Mouse (Mus musculus) cortical plate, adult 2 months (tissue): ENCODE results near the gene Tmed8. TPM values are rescaled to one million over a fixed set of nuclear protein-coding genes. Genes with fewer than 3 reads are reported as not detected.
A peak's percentile ranks its signal among the peaks of the same experiment; 100 is the strongest.
"Not testable (repeated sequence)": the region's sequence is repeated elsewhere in the genome, so short reads cannot be mapped to it uniquely, and the experiment has no call there.

Experiments
- H3K27ac ChIP-seq: fragments of 200-500 bp; 2 replicates; pipeline ENCODE4 v1.5.1; 2012; ENCODE audit warnings: low read length, control low read depth, inconsistent platforms; ENCODE audit not compliant: insufficient read depth
- H3K4me1 ChIP-seq: fragments of 200-500 bp; 2 replicates; pipeline ENCODE4 v1.6.1; 2011; ENCODE audit warnings: low read length; ENCODE audit not compliant: control insufficient read depth, insufficient read depth
- H3K4me3 ChIP-seq: fragments of 200-500 bp; 2 replicates; pipeline ENCODE4 v1.5.1; 2011; ENCODE audit warnings: mild to moderate bottlenecking, low read length, control low read depth; ENCODE audit not compliant: insufficient read depth
- CTCF ChIP-seq: fragments of 200-500 bp; IDR thresholded peaks from 2 replicates; pipeline ENCODE4 v1.5.1; 2011; ENCODE audit warnings: mild to moderate bottlenecking, control low read depth, low read length; ENCODE audit not compliant: insufficient read depth; ENCODE audit errors: extremely low read depth
- POLR2A ChIP-seq: fragments of 200-500 bp; IDR thresholded peaks from 2 replicates; pipeline ENCODE4 v1.6.1; 2011; ENCODE audit warnings: mild to moderate bottlenecking, low read length, control low read depth; ENCODE audit not compliant: insufficient read depth; ENCODE audit errors: extremely low read depth
- polyA plus RNA-seq: library from polyadenylated mRNA; depleted of rRNA; stranded (reverse); fragments of >200 nt; gene quantifications from 2 replicates; pipeline ENCODE4 v1.2.3, GENCODE M21; 2012

The Tmed8 gene
- polyA plus RNA-seq, 1 experiment, result 20.5 TPM

DNA sequence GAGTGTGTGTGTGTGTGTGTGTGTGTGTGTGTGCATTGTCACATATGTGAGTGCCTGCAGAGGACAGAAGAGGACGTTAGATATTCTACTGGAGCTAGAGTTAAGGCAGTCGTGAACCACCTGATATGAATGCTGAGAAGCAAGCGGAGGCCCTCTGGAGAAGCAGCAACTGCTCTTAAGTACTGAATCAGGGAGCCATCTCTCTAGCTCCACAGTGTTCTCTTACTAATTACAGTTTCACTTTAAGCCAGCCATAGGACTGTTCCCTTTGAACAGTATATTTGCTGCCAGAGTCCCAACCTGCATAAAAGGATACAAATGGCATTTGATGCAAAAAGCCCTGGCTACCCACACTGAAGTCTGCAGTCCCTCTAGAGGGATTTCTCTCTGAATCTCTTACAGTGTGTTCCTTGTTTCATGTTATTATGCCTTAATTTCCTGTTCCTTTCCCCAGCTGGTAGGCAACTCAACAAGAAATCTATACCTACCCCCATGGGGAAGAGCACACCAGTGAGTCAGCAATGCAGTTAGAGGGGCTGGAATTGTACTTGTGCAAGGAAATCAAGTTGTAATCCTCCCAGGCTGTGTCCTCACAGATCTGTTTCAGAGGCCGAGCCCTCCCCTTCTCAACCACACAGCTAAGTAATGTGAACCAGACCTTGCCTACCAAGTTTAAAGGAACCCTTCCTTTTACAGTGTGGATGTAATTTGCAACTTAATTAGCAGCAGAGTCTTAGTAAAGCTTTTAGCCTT is 24.9 kb downstream of the Tmed8 start:
- no peak overlapping the region for H3K4me3 ChIP-seq
- H3K4me1 ChIP-seq, result peaks cover 1% of the 10 kb centered on the region; the same call in 1 of the 2 replicates
- H3K27ac ChIP-seq, result no peak overlapping the region
- no peak for TF ChIP-seq CTCF
- TF ChIP-seq POLR2A, result no peak

DNA sequence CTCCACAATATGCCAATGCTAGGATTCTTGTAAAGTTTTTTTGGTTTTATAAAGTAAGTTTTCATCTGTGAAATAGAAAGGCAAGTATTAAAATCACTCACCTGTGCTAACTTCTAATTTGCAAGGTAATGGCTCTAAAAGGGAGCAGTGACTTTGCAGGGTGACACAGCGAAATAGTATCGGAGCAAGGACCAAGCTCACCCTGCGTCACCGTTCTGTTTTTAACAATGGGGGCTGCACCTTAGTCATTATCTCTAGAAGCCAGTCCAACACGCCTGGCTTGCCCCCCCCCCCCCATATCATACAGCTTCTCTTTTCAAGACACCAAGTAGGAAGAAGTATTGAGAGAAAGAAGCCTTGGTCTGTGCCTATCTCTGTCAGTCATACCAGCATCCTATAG is 39.4 kb downstream of the Tmed8 start:
- TF ChIP-seq POLR2A, result no peak
- no peak for TF ChIP-seq CTCF
- Histone ChIP-seq H3K4me3 (no peak overlapping the region), H3K27ac (no peak overlapping the region), H3K4me1 (no peaks in the 10 kb centered on the region)

DNA sequence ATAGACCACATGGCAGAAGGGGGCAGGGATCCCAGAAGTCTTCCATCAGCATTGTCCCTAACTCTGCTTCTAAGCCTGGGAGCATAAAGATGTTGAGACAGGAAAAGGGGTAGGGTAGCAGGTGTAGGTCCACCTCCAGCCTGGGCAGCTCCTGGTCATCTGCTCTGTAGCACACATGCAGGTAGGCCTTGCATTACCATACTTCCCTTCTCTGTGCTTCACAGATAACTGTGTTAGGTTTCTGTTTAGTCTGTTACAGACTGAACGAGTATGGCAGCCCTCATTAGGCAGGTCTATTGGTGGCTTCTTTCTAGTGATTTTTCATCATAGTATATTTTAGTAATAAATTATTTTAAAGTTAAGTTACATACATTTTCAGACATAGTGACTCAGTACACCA is 39.9 kb downstream of the Tmed8 start:
- TF ChIP-seq POLR2A (no peak), CTCF (no peak)
- Histone ChIP-seq H3K27ac (no peak overlapping the region), H3K4me1 (no peaks in the 10 kb centered on the region), H3K4me3 (no peak overlapping the region)

GRCm38 (mm10) chr12:87158099-87158498 is 42.2 kb downstream of the Tmed8 start:
- Histone ChIP-seq H3K4me1 (no peaks in the 10 kb centered on the region), H3K27ac (no peak overlapping the region), H3K4me3 (no peak overlapping the region)
- TF ChIP-seq CTCF (no peak), POLR2A (no peak)

DNA sequence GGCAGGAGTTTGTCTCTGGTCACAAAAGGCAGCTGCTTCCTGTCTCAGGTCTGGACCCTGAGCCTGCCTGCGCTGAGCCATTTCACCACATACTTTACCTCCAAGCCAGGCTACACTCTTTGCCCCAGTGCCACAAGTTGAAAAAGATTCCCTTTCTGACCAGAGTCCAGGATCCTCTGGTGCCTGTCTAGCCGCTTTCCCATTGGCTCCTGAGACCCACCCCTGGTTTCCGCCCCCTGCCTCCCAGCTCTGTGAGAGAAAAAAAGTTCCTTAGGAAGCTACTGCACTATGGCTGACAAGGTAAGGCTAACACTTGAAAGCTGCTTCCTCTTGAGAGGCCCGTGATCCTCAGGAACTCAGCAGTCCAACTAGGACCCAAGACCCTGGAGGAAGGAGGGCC is 42.9 kb downstream of the Tmed8 start:
- TF ChIP-seq CTCF (no peak), POLR2A (no peak)
- Histone ChIP-seq H3K4me3 (no peak overlapping the region), H3K27ac (no peak overlapping the region), H3K4me1 (no peaks in the 10 kb centered on the region)

DNA sequence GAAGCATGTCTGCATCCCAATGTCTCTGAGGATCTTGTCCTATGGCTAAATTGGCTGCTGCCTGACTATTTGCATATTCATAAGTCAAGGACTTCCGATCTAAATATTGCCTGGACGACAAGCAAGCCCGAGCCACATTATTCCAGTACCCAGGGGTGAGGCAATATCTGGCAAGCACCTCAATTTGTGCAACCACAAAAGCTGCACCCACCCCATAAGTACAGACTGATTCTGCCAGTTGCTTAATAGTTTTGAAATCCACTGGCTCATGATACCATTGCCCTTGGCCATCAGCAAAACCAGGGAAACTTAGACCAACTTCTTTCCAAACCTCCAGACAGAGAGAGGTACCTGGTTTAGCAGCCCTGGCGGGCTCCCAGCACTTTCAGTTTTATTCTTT is 45.8 kb downstream of the Tmed8 start:
- not testable (repeated sequence) for H3K4me1 ChIP-seq, H3K27ac ChIP-seq, H3K4me3 ChIP-seq

DNA sequence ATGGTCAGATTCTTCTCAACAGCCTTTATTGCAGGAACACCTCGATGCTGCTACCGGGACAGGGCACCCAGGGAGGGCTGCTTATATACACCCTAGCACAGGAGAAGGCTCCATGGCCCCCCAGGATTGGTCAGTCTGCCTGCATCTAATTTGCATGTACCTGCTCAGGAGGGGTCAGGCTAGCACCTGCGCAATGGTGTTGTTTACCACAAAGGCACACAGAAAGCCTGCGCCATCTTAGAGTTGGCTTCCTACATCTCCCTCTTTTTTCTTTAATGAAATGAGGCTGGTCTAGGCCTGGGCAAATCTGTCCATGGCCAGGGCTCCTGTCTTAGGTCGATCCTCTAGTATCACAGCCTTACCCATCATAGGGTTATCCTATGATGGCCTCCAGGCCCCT is 50.8 kb downstream of the Tmed8 start:
- no peak overlapping the region for H3K27ac ChIP-seq
- peaks cover 2% of the 10 kb centered on the region; the same call in 1 of the 2 replicates for H3K4me1 ChIP-seq
- TF ChIP-seq POLR2A, result no peak
- no peak overlapping the region for H3K4me3 ChIP-seq

- TF ChIP-seq CTCF (no peak), POLR2A (no peak)
Observed at GRCm38 (mm10) chr12:87148136-87148535, 52.1 kb downstream of the Tmed8 start.

GRCm38 (mm10) chr12:87147395-87148089 is 52.7 kb downstream of the Tmed8 start, which contains the start of gene Pomt2:
Gene Pomt2 (minus strand): TSS chr12:87147968.
- peak within 1 kb of the TSS; percentile 70 for H3K4me3 ChIP-seq
- peak within 1 kb of the TSS; percentile 91 for H3K27ac ChIP-seq
- 0 out of 2 replicates have a peak, but pooled peaks have one; percentile 44 for TF ChIP-seq POLR2A
- no peak for TF ChIP-seq CTCF
- H3K4me1 ChIP-seq, result peaks cover 2% of the 10 kb centered on the region; the same call in 1 of the 2 replicates

More at GRCm38 (mm10) chr12:87148136-87148535, 52.1 kb downstream of the Tmed8 start:
- Histone ChIP-seq H3K4me3 (peak overlapping the region; percentile 70), H3K4me1 (peaks cover 2% of the 10 kb centered on the region; the same call in 1 of the 2 replicates), H3K27ac (peak overlapping the region; percentile 26)

DNA sequence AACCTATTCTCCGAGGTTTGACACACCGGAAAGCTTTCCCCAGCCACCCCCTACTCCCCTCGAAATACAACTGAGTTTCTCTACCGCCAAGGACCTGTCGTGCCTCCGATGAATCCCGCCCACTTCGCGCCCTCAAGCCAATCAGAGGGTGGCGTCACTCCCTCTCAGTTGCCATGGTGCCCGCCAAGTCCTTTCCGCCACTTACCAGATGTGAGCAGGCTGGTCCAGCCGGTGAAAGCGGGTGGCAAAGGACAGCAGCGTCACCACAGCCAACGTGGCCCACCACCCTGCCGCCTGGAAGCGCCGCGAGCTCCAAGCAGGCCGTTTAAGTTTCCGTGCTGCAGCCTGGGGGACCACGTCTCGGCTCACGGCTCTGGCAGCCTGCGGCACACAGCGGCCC is 53.3 kb downstream of the Tmed8 start, which contains the start of gene Gstz1:
Gene Gstz1 (plus strand): TSS at position 200 of the 400 bp plus-strand sequence.
- TF ChIP-seq POLR2A (peak; percentile 32; the same call in 1 of the 2 replicates), CTCF (no peak)
- peak within 1 kb of the TSS; percentile 70 for H3K4me3 ChIP-seq
- peak within 1 kb of the TSS; percentile 91 for H3K27ac ChIP-seq
- H3K4me1 ChIP-seq, result peaks cover 2% of the 10 kb centered on the region; the same call in 1 of the 2 replicates
